Mouse (Mus musculus) olfactory bulb, adult 2 months (tissue): ENCODE data around the gene Padi6. TPM values are rescaled to one million over a fixed set of nuclear protein-coding genes. Genes with fewer than 3 reads are reported as not detected.
A peak's percentile ranks its signal among the peaks of the same experiment; 100 is the strongest.

ENCODE experiments used
- H3K27ac ChIP-seq: fragments of 200-500 bp; 2 replicates; pipeline ENCODE4 v1.5.1; 2012; ENCODE audit warnings: low read depth, low read length; ENCODE audit not compliant: insufficient read depth
- H3K4me1 ChIP-seq: fragments of 200-500 bp; 2 replicates; pipeline ENCODE4 v1.6.1; 2012; ENCODE audit warnings: low read length; ENCODE audit not compliant: control insufficient read depth, insufficient read depth
- H3K4me3 ChIP-seq: fragments of 200-500 bp; 2 replicates; pipeline ENCODE4 v1.5.1; 2012; ENCODE audit warnings: mild to moderate bottlenecking, low read depth, low read length, moderate library complexity; ENCODE audit not compliant: insufficient read depth
- CTCF ChIP-seq: fragments of 200-500 bp; IDR thresholded peaks from 2 replicates; pipeline ENCODE4 v1.5.1; 2012; ENCODE audit warnings: low read depth, mild to moderate bottlenecking, low read length, moderate library complexity; ENCODE audit not compliant: insufficient read depth
- POLR2A ChIP-seq: fragments of 200-500 bp; IDR thresholded peaks from 2 replicates; pipeline ENCODE4 v1.6.1; 2012; ENCODE audit warnings: mild to moderate bottlenecking, low read depth, low read length, moderate library complexity; ENCODE audit not compliant: insufficient read depth
- WGBS: fragments of 180-500 bp; shearing (Covaris S2); methylation state at CpG from one replicate; pipeline ENCODE4 v1.1.7; 2018; 5-methylcytosine and 5-hydroxymethylcytosine counted together
- polyA plus RNA-seq: library from polyadenylated mRNA; stranded (reverse); fragments of >200 nt; gene quantifications from 2 replicates; pipeline ENCODE4 v1.2.4, GENCODE M21; 2012; ENCODE audit warnings: low replicate concordance; ENCODE audit not compliant: missing spikeins, insufficient read depth, insufficient read length

Gene Padi6
- polyA plus RNA-seq, 1 experiment: not detected

GRCm38 (mm10) chr4:140740655-140741054, 1.8 kb downstream of the Padi6 start:
- TF ChIP-seq CTCF (no peak), POLR2A (no peak)
- Histone ChIP-seq H3K4me3 (no peak overlapping the region), H3K4me1 (peaks cover 13% of the 10 kb centered on the region), H3K27ac (no peak overlapping the region)
- 89% methylated on average over 11 of the region's 11 CpGs for WGBS

GRCm38 (mm10) chr4:140732871-140733270, 9.6 kb downstream of the Padi6 start:
- Histone ChIP-seq H3K4me1 (no peaks in the 10 kb centered on the region), H3K4me3 (no peak overlapping the region), H3K27ac (no peak overlapping the region)
- WGBS: 80% methylated on average over 7 of the region's 7 CpGs
- TF ChIP-seq CTCF (no peak), POLR2A (no peak)

DNA sequence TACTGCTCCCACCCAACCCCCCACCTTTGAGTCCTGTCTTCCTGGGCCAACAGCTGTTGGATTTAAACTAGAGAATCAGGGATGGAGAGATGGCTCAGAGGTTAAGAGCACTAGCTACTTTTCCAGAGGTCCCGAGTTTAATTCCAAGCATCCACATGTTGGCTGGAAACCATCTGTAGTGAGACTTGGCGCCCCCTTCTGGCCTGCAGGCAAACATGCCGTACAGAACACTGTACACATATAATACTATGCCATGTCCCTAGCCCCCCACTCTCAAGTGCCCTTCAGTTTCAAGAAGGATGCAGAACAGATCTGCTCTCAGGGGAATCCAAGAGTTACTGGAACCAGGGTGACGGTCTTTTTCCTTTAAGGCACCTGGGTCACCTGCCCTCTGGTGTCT, 10.8 kb downstream of the Padi6 start:
- WGBS: 85% methylated on average over 4 of the region's 4 CpGs
- Histone ChIP-seq H3K4me1 (no peaks in the 10 kb centered on the region), H3K4me3 (no peak overlapping the region), H3K27ac (no peak overlapping the region)
- TF ChIP-seq CTCF (no peak), POLR2A (no peak)

DNA sequence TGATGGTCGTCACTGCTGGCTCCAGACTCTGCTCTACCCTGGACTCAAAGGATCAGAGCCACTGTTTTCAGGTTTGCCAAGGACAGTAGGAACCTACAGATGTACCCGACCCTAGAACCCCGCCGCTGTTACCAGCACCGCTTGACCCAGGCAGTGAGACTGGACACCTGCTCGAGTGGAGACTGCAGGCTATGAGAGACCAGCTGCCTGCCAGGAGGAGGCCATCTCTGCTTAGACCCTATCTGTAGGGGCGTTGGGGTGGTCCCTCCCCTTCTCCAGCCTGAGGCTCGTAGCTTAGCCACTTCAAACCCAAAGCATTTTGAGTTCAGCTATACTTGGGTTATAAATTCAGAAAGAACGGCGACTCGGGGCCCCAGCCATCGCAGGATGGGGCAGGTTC, 15.5 kb downstream of the Padi6 start:
- Histone ChIP-seq H3K4me1 (peaks cover 6% of the 10 kb centered on the region), H3K27ac (no peak overlapping the region), H3K4me3 (no peak overlapping the region)
- TF ChIP-seq CTCF (no peak), POLR2A (no peak)
- WGBS: 92% methylated on average over 12 of the region's 12 CpGs

- Histone ChIP-seq H3K4me1 (peaks cover 6% of the 10 kb centered on the region), H3K4me3 (no peak overlapping the region), H3K27ac (peak overlapping the region; percentile 85)
- TF ChIP-seq CTCF (no peak), POLR2A (no peak)
- 31% methylated on average over 6 of the region's 6 CpGs for WGBS
Measured at GRCm38 (mm10) chr4:140724739-140725138, 17.7 kb downstream of the Padi6 start.

GRCm38 (mm10) chr4:140723801-140724200, 18.6 kb downstream of the Padi6 start:
- H3K4me1 ChIP-seq: peaks cover 6% of the 10 kb centered on the region
- 38% methylated on average over 5 of the region's 5 CpGs for WGBS
- no peak overlapping the region for H3K4me3 ChIP-seq
- TF ChIP-seq POLR2A (no peak), CTCF (0 out of 2 replicates have a peak, but pooled peaks have one; percentile 42)
- no peak overlapping the region for H3K27ac ChIP-seq

DNA sequence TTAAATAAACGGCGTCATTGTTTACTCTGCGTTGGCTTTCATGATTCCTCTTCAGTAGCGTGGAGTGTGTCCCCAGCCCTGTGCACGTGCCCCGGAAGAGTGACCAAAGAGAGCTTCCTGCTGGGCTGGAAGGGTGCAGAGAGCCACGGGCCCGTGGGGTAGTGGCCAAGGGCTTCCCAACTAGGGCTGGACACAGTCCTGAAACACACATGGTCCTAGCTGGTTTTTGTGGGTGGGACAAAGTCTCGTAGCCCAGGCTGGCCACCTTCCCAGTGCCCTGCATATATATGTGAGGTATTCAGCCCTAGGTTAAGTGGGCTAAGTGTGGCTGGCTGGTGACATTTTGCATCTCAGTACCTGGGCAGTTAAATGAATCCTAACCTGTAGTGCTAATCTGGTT, 19.3 kb downstream of the Padi6 start:
- WGBS: 73% methylated on average over 9 of the region's 9 CpGs
- H3K27ac ChIP-seq: no peak overlapping the region
- peaks cover 6% of the 10 kb centered on the region for H3K4me1 ChIP-seq
- H3K4me3 ChIP-seq: no peak overlapping the region
- TF ChIP-seq CTCF (no peak), POLR2A (no peak)

DNA sequence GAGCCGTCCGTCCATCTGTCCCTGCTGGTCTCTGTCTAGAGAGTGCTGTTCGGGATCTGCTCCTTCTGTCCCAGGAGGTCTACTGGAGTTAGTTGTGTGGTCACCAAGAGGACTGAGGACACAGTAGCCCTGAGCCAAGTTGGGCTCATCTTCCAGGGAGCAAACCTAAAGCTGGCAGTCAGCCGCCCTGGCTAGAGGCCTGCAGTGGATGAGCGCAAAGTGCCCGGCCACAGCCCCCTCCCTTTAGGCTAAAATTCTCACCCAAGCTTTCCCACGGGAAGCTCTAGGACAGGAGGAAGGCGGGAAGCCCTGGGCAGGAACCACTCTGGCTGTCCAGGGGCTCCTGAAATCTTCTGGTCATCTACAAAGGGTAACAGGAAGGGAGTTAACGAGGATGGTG, 19.7 kb downstream of the Padi6 start:
- TF ChIP-seq CTCF: no peak
- no peak for TF ChIP-seq POLR2A
- Histone ChIP-seq H3K4me3 (no peak overlapping the region), H3K27ac (no peak overlapping the region), H3K4me1 (peaks cover 6% of the 10 kb centered on the region)
- 76% methylated on average over 9 of the region's 9 CpGs for WGBS

DNA sequence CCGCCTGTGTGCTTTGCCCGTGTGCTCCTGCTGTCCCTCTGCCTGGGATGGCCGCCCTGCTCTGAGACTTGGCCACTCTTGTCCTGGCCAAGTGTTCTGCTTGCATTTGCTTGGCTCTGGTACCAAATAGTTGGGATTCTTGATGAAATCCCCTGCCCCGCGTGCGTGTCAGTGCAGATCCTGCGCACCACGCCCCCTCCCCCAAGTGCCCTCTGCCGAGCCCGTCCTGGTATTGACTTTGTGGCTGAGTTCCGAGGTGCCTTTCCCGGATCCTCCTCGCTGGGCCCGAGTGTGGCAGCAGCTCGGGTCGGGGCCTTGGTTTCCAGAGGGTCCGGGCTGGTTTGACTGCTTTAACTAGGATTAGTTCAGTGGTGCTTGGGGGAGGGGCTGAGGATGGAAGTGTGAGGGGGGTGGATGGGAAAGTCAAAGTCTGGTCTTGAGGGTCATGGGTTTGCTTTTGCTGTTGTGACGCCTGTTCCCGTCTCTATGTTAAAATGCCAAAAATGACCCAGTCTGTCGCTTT, 20.4 kb downstream of the Padi6 start:
- no peak overlapping the region for H3K27ac ChIP-seq
- TF ChIP-seq CTCF (no peak), POLR2A (no peak)
- peaks cover 6% of the 10 kb centered on the region for H3K4me1 ChIP-seq
- H3K4me3 ChIP-seq: no peak overlapping the region
- WGBS: 88% methylated on average over 20 of the region's 20 CpGs

DNA sequence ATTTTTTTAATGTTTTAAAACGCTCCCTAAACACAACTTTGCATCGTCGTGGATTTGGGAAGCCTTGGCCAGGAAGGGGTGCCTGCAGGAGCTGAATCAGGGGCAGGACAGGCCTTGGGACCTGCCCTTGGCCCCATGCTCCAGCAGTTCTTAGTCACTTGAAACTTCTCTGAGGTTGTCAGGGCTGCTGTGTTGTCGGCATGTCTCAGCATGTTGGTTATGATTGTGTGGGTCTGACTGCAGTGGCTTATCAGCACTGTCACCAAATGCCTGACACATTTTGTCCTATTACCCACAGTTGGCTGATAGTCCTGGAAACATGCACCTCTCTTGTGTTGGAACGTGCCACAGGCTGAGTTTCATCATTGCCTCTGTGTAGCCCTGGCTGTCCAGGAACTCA, 22.4 kb downstream of the Padi6 start:
- WGBS: 89% methylated on average over 5 of the region's 5 CpGs
- Histone ChIP-seq H3K4me1 (peaks cover 9% of the 10 kb centered on the region), H3K27ac (no peak overlapping the region), H3K4me3 (no peak overlapping the region)
- TF ChIP-seq CTCF: no peak
- TF ChIP-seq POLR2A: no peak
